Mouse (Mus musculus) heart, postnatal 0 days (tissue): ENCODE data around the gene Cyp2w1.

Experiments used
- CTCF ChIP-seq: IDR thresholded peaks from 2 replicates; pipeline ENCODE4 v1.5.1; 2016; ENCODE audit warnings: antibody characterized with exemption, control low read depth, low read depth
- EP300 ChIP-seq: IDR thresholded peaks from 2 replicates; pipeline ENCODE4 v1.6.1; 2016; ENCODE audit warnings: antibody characterized with exemption, low read depth

- peak; percentile 99 for TF ChIP-seq CTCF
- peak; percentile 63 for TF ChIP-seq EP300
These were observed 12.0 kb downstream of the Cyp2w1 start for GRCm38 (mm10) chr5:139364260-139364910.
